Mouse (Mus musculus): ENCODE measurements around the gene Ccdc182.

- TF ChIP-seq POLR2A (IDR thresholded peaks at IDR 0.05; ENCODE audit: low read depth, low read length) (no peak), CTCF (IDR thresholded peaks at IDR 0.05; ENCODE audit: extremely low read depth, insufficient read depth, insufficient read length, insufficient replicate concordance) (no peak)
Measured at GRCm38 (mm10) chr11:88295298-88295697, 1.4 kb downstream of the Ccdc182 start.
